15 mouse cellular contexts compared by ENCODE assay signal in the genomic region with DNA sequence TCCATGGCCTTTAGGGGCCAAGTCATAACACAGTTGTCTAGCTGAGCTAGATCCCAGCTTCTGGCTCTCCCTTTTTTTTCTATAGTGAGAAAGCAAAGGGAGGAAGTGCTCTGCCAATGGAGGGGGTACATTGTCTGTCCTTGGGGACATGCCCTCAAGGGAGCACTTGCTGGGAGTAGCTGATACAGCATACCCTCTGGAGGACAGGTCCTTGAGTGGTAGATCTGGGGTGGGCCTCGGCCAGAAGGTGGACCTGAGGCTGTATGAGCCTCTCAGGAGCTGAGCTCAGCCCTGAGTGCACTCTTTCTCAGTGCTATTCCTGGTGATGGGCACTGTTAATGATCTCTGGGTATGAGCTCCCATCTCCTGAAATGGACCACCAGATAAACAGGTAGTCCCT.
"Had no signal": no experiment of that assay in that cellular context is flagged by ENCODE, and none has a peak within 500 bp of the region (broad histone marks: within the 10 kb centered on the region; RNA-seq: fewer than 3 reads in every experiment).

No protein-coding gene starts in this region.

- H3K9me3 ChIP-seq: intestine, embryonic 15.5 days; liver, embryonic 13.5 days had no signal

- H3K4me3 ChIP-seq: intestine, embryonic 15.5 days; liver, embryonic 13.5 days had no signal

- DNase-seq: kidney, adult 11 months; kidney, adult 9 months; kidney, postnatal 14 days; kidney, postnatal 4 days; liver, embryonic 13.5 days; lung, adult 2 months; lung, postnatal 14 days; lung, postnatal 4 days; midbrain, embryonic 14.5 days; right cerebral cortex, postnatal 4 days; thymus, adult 2 months; thymus, postnatal 14 days; thymus, postnatal 4 days had no signal

- H3K27ac ChIP-seq: intestine, embryonic 15.5 days; liver, embryonic 13.5 days had no signal

- H3K4me2 ChIP-seq: intestine, embryonic 15.5 days; liver, embryonic 13.5 days; midbrain, embryonic 11.5 days had no signal

- H3K27me3 ChIP-seq: intestine, embryonic 15.5 days; liver, embryonic 13.5 days had no signal

- H3K9ac ChIP-seq: intestine, embryonic 15.5 days; liver, embryonic 13.5 days had no signal

- ATAC-seq: intestine, embryonic 15.5 days had no signal
